Mouse (Mus musculus) forebrain, embryonic 12.5 days (tissue): ENCODE results near the gene Ptafr. TPM values are rescaled to one million over a fixed set of nuclear protein-coding genes. Genes with fewer than 3 reads are reported as not detected.

Source experiments
- ATAC-seq: fragments of 200-750 bp; cut with Nextera tagmentation; 2 replicates; pipeline ENCODE4 v1.8.0; 2017; ENCODE audit warnings: moderate TSS enrichment; ENCODE audit not compliant: low FRiP score
- H3K27ac ChIP-seq: fragments of 300-500 bp; sonication (generic); 2 replicates; pipeline ENCODE4 v1.5.1; 2016; ENCODE audit warnings: mild to moderate bottlenecking
- H3K27me3 ChIP-seq: fragments of 300-500 bp; sonication (generic); 2 replicates; pipeline ENCODE4 v1.6.1; 2016; ENCODE audit warnings: mild to moderate bottlenecking
- H3K36me3 ChIP-seq: fragments of 300-500 bp; sonication (generic); replicated peaks from 2 replicates; pipeline ENCODE4 v1.6.1; 2016; ENCODE audit warnings: mild to moderate bottlenecking
- H3K4me1 ChIP-seq: fragments of 300-500 bp; sonication (generic); 2 replicates; pipeline ENCODE4 v1.6.1; 2016
- H3K4me2 ChIP-seq: fragments of 300-500 bp; sonication (generic); 2 replicates; pipeline ENCODE4 v1.6.1; 2016; ENCODE audit warnings: mild to moderate bottlenecking, moderate library complexity
- H3K4me3 ChIP-seq: fragments of 300-500 bp; sonication (generic); replicated peaks from 2 replicates; pipeline ENCODE4 v1.5.1; 2016; ENCODE audit warnings: mild to moderate bottlenecking
- H3K9ac ChIP-seq: fragments of 300-500 bp; sonication (generic); 2 replicates; pipeline ENCODE4 v1.6.1; 2016; ENCODE audit warnings: mild to moderate bottlenecking
- H3K9me3 ChIP-seq: fragments of 300-500 bp; sonication (generic); 2 replicates; pipeline ENCODE4 v1.6.1; 2016
- WGBS: fragments of 180-500 bp; shearing (Covaris S2); methylation state at CpG from one replicate; pipeline ENCODE4 v1.1.7; 2016; 5-methylcytosine and 5-hydroxymethylcytosine counted together
- polyA plus RNA-seq: library from polyadenylated mRNA; unstranded; fragments of >200 nt; fragmentation: Nextera tagmentation; extraction: Ambion mirVana; gene quantifications from 2 replicates; pipeline ENCODE4 v1.2.1, GENCODE M21; 2016

The Ptafr gene
- polyA plus RNA-seq, 1 experiment from 2014 or later, result 0.45 TPM

DNA sequence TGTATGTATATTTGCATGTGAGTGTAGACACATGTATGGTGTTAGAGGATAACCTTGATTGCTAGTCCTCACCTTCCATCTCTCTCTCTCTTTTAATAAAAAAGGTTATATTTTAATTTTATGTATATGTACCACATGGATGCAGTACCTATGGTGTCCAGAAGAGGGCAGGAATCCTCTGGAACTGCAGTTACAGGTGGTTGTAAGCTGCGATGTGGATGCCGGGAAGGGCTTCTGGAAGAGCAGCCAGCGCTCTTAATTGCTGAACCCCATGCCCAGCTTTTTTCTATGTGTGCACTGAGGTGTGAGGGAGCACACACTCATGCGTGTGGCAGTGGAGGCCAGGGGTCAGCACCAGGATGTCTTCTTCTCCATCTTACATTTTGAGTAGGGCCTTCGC lies 5.2 kb downstream of the Ptafr start:
- no peak for ATAC-seq
- peaks cover 4% of the 10 kb centered on the region; the same call in 1 of the 2 replicates for H3K4me1 ChIP-seq

DNA sequence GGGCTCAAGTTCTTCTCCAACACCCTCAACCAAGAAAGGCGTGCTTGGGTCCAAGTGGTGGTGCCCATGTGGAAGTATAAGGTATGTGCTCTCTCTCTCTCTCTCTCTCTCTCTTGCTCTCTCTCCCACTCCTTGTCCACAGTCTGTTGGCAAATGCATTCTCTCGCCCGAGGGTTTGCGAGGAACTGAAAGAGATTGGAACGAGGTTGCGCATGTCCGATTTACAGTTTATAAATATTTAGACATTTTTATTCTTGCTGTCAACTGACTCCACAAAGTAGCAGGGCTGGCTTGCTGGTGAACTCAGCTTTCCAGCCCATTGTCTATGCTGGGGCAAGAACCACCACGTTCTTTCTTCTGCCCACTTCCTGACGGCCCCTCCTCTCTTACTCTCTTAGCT lies 7.3 kb downstream of the Ptafr start:
- 0 out of 2 replicates have a peak, but pooled peaks cover 5% of the 10 kb centered on the region for H3K9me3 ChIP-seq

More for the DNA sequence above, 5.2 kb downstream of the Ptafr start:
- H3K4me2 ChIP-seq, result no peak overlapping the region
- H3K4me3 ChIP-seq, result no peak overlapping the region
- H3K27ac ChIP-seq, result no peak overlapping the region
- WGBS, result 90% methylated on average over 5 of the region's 5 CpGs
- no peaks in the 10 kb centered on the region for H3K27me3 ChIP-seq
- 0 out of 2 replicates have a peak, but pooled peaks cover 5% of the 10 kb centered on the region for H3K9me3 ChIP-seq
- H3K9ac ChIP-seq, result no peak overlapping the region
- H3K36me3 ChIP-seq, result no peaks in the 10 kb centered on the region

DNA sequence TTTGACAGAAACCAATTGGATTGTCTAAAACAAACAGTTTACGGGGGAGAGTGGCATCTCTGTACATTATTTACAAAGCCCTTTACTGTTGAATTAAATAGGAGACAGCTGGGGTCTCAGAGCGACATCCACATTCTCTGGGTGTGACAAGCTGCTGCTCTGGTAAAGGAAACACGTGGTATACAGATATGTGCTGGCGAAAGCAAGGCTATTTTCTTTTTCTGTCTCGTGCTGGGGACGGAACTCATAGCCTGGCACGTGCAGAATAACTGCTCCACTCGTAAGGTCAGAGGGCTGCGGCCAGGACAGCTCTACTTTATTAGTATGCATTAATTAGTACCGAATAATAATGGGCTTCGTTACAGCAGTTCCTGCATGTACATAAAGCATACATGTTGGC lies 9.5 kb downstream of the Ptafr start:
- Histone ChIP-seq H3K36me3 (no peaks in the 10 kb centered on the region), H3K27ac (no peak overlapping the region), H3K4me3 (no peak overlapping the region), H3K9ac (no peak overlapping the region), H3K27me3 (no peaks in the 10 kb centered on the region), H3K9me3 (0 out of 2 replicates have a peak, but pooled peaks cover 5% of the 10 kb centered on the region), H3K4me1 (peaks cover 4% of the 10 kb centered on the region; the same call in 1 of the 2 replicates), H3K4me2 (no peak overlapping the region)
- WGBS, result 55% methylated on average over 11 of the region's 11 CpGs
- ATAC-seq, result no peak

More for the DNA sequence above, 7.3 kb downstream of the Ptafr start:
- Histone ChIP-seq H3K36me3 (no peaks in the 10 kb centered on the region), H3K9ac (no peak overlapping the region), H3K4me3 (no peak overlapping the region), H3K27me3 (no peaks in the 10 kb centered on the region), H3K4me1 (peaks cover 4% of the 10 kb centered on the region; the same call in 1 of the 2 replicates), H3K4me2 (no peak overlapping the region), H3K27ac (no peak overlapping the region)
- 80% methylated on average over 9 of the region's 9 CpGs for WGBS
- ATAC-seq, result no peak

DNA sequence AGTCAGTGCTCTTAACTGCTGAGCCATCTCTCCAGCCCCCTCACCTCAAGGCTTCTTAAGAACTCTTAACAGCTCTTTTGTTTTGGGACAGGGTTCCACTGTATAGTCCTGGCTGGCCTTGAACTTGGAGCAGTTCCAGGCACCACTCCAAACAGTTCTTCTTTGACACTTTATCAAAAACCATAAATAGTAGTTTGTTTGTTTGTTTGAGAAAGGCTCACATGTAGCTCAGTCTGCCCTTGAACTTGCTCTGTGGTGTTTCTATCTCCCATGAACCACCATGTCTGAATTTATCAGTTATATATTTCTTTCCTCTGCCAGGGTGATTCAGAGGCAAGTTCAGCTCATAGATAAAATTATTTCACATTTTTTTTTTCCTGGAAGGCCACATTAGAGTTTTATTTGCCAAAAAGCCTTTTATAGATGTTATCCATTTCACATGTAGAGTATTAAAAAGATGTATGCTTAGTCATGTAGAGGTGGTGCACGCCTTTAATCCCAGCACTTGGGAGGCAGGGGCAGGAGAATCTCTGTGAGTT lies 11.0 kb downstream of the Ptafr start:
- no peak overlapping the region for H3K9ac ChIP-seq
- no peak overlapping the region for H3K4me3 ChIP-seq
- no peaks in the 10 kb centered on the region for H3K27me3 ChIP-seq
- no peak overlapping the region for H3K4me2 ChIP-seq
- ATAC-seq, result no peak
- peaks cover 4% of the 10 kb centered on the region; the same call in 1 of the 2 replicates for H3K4me1 ChIP-seq
- WGBS, result 86% methylated on average over 1 of the region's 1 CpGs
- no peaks in the 10 kb centered on the region for H3K36me3 ChIP-seq
- no peak overlapping the region for H3K27ac ChIP-seq
- H3K9me3 ChIP-seq, result no peaks in the 10 kb centered on the region

DNA sequence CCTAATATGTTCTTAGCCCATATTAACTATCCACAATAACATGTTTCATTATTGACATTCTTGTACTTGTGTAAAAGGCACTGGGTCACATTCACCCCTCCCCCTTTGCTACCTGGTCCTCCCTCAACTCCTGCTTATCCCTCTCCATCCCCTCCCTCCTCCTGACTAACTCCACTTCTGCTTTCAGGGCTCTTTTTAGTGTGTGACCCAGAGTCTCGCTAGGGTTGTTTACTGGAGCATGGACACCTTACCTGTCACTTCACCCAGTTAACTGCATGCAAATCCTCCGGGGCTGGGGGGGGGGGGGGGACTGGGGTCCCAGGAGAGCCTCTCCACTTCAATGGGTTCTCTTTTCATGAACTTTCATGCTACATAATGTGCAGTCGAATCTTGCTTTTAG lies 19.9 kb downstream of the Ptafr start:
- H3K9me3 ChIP-seq, result no peaks in the 10 kb centered on the region
- no peaks in the 10 kb centered on the region for H3K27me3 ChIP-seq
- H3K4me3 ChIP-seq, result no peak overlapping the region
- H3K4me2 ChIP-seq, result no peak overlapping the region
- no peak overlapping the region for H3K27ac ChIP-seq
- WGBS, result 60% methylated on average over 3 of the region's 3 CpGs
- no peak overlapping the region for H3K9ac ChIP-seq
- no peaks in the 10 kb centered on the region for H3K4me1 ChIP-seq
- ATAC-seq, result no peak
- H3K36me3 ChIP-seq, result no peaks in the 10 kb centered on the region

DNA sequence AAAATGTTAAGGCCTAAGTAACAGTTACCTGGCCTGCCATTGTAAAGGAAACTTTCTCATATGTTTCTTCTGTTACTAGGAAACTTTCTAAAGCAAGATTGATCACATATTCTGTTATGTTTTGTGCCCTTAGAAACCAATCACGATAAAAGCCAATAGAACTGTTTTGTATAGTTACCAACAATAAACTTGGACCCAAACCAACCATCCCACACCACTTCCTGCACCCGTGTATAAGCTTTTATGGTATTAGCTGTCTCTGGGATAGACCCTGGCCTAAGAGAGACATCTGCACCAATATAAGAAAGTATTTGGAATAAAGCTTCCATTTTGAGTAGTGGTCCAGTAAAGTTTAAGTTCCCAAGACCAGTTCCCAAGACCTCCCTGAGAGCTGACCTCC lies 21.1 kb downstream of the Ptafr start:
- H3K27ac ChIP-seq, result no peak overlapping the region
- H3K4me2 ChIP-seq, result no peak overlapping the region
- no peaks in the 10 kb centered on the region for H3K27me3 ChIP-seq
- H3K4me3 ChIP-seq, result no peak overlapping the region
- no peaks in the 10 kb centered on the region for H3K4me1 ChIP-seq
- no peaks in the 10 kb centered on the region for H3K9me3 ChIP-seq
- no peaks in the 10 kb centered on the region for H3K36me3 ChIP-seq
- no peak overlapping the region for H3K9ac ChIP-seq
- 91% methylated on average over 2 of the region's 2 CpGs for WGBS
- no peak for ATAC-seq

DNA sequence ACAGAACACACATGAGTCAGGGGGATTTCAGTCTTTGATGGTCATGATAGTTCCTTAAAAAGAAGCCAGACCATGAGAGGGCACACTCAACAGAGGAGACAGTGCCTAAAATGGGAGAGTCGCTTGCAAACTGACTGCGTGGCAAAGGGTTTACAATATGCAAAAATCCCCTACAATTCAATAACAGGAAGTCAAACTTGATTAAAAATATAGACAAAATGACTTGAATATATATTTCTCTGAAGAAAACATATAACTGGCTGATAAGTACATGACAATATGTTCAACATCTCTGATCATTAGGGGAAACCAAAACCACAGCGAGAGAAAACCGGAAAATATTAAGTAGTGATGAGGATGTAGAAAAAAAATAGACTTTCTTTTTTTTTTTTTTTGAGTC lies 22.4 kb downstream of the Ptafr start:
- Histone ChIP-seq H3K27me3 (no peaks in the 10 kb centered on the region), H3K36me3 (no peaks in the 10 kb centered on the region), H3K27ac (no peak overlapping the region), H3K4me3 (no peak overlapping the region), H3K9ac (no peak overlapping the region), H3K9me3 (no peaks in the 10 kb centered on the region), H3K4me2 (no peak overlapping the region), H3K4me1 (no peaks in the 10 kb centered on the region)
- WGBS, result 97% methylated on average over 4 of the region's 4 CpGs
- ATAC-seq, result no peak

DNA sequence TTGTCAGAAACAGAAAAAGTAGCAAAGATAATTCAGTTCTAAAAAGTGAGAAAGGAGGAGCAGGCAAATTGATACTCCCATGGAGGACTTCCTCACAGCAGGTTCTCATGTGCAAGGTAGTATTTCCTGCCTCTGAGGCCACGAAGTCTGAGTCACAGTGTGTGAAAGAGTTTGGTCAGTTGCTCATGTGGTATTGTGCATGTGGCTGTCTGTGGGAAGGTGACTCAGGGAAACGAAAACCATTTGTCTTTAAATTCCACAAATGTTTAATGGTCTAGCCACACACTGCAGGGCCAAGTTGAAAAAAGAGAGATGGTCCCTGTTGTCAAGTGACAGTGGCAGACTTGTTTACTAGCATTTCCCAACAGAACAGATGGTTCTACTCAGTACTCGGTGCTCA lies 24.6 kb downstream of the Ptafr start:
- WGBS, result 83% methylated on average over 3 of the region's 3 CpGs
- no peaks in the 10 kb centered on the region for H3K27me3 ChIP-seq
- no peak for ATAC-seq

DNA sequence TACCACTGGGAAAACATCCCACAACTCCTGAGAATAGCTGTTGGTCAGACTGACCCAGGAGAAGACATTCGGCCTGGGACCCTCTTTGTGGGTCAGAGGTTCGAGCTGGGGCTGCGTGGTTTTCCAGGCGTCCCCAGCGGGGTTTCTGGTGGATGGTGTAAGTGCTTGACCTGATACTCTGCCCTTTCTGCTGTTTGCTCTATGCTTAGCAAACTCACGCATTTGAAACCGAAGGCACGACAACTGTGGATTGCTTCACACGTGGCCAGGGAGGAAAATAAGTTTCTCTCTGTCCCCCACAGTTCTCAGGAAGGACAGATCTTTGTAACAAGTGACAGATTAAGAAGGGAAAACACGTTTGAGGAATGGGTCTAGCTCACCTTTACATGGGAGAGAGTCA lies 26.8 kb downstream of the Ptafr start:
- no peak overlapping the region for H3K4me2 ChIP-seq
- H3K4me1 ChIP-seq, result no peaks in the 10 kb centered on the region
- H3K27ac ChIP-seq, result no peak overlapping the region
- ATAC-seq, result no peak
- no peaks in the 10 kb centered on the region for H3K27me3 ChIP-seq
- H3K36me3 ChIP-seq, result no peaks in the 10 kb centered on the region
- H3K9me3 ChIP-seq, result no peaks in the 10 kb centered on the region
- 86% methylated on average over 10 of the region's 10 CpGs for WGBS
- H3K4me3 ChIP-seq, result no peak overlapping the region
- H3K9ac ChIP-seq, result no peak overlapping the region

More for the DNA sequence above, 24.6 kb downstream of the Ptafr start:
- H3K4me1 ChIP-seq, result no peaks in the 10 kb centered on the region
- H3K36me3 ChIP-seq, result no peaks in the 10 kb centered on the region
- H3K4me2 ChIP-seq, result no peak overlapping the region
- H3K4me3 ChIP-seq, result no peak overlapping the region
- H3K9ac ChIP-seq, result no peak overlapping the region
- H3K9me3 ChIP-seq, result no peaks in the 10 kb centered on the region
- no peak overlapping the region for H3K27ac ChIP-seq

DNA sequence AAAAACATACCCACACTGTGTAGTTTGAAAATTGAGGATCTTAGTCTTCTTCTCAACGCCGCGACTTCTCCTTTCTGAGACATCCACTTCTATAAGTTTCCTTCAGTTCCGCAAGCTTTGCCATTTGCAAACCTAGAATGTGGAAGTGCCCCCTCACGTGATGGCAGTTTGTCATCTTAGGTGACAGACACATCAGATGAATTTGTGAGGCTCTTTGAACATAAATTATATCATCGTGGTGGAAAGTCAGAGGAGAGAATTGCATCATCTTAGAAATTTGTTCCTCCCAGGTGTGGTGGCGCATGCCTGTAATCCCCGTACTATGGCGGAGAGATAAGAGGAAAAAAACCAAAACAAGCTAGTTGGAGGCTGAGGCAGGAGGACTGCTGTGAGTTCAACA lies 29.1 kb downstream of the Ptafr start:
- no peak for ATAC-seq
- Histone ChIP-seq H3K9ac (no peak overlapping the region), H3K4me2 (no peak overlapping the region), H3K27ac (no peak overlapping the region), H3K4me1 (no peaks in the 10 kb centered on the region), H3K36me3 (no peaks in the 10 kb centered on the region), H3K9me3 (no peaks in the 10 kb centered on the region), H3K4me3 (no peak overlapping the region), H3K27me3 (no peaks in the 10 kb centered on the region)
- 94% methylated on average over 9 of the region's 9 CpGs for WGBS

DNA sequence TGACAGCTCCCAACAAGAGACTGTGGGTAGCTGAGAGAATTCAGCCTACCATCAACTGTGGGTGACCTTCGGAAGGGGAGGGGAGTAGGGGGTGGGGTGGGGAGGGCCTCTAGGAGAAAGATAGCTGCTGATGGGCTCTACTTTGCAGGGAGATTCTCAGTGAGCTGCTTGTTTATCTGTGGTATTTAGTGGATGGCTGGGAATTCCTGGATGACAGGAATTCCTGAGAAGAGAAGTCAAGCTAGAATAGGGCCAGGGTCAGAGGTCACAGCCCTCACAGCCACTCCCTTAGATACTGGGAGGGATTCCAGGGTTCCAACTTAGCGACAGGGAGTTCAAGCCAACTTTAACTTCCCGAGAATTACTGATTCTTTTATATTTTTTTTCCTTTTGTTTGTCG lies 30.3 kb downstream of the Ptafr start:
- Histone ChIP-seq H3K27me3 (no peaks in the 10 kb centered on the region), H3K36me3 (no peaks in the 10 kb centered on the region), H3K4me1 (no peaks in the 10 kb centered on the region), H3K4me2 (no peak overlapping the region), H3K9me3 (no peaks in the 10 kb centered on the region), H3K9ac (no peak overlapping the region), H3K4me3 (no peak overlapping the region), H3K27ac (no peak overlapping the region)
- 52% methylated on average over 4 of the region's 4 CpGs for WGBS
- ATAC-seq, result no peak

DNA sequence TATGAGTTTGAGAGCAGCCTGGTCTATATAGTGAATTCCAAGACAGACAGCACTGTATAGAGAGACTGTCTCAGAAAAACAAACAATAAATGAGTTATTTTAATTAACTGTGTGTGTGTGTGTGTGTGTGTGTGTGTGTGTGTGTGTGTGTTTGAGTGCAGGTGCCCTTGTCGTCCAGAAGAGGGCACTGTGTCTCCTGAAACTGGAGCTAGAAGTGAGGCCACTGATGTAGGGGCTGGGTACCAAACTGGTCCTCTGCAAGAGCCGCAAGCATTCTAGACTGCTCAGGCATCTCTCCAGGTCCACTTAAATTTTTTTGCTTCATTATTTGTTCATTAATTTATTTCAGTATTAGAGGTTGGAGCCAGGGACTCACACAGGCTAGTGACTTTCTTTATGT lies 35.0 kb downstream of the Ptafr start:
- 82% methylated on average over 2 of the region's 2 CpGs for WGBS
- Histone ChIP-seq H3K4me2 (no peak overlapping the region), H3K9ac (no peak overlapping the region), H3K4me1 (no peaks in the 10 kb centered on the region), H3K27ac (no peak overlapping the region), H3K27me3 (no peaks in the 10 kb centered on the region), H3K4me3 (no peak overlapping the region), H3K9me3 (no peaks in the 10 kb centered on the region), H3K36me3 (no peaks in the 10 kb centered on the region)
- no peak for ATAC-seq

DNA sequence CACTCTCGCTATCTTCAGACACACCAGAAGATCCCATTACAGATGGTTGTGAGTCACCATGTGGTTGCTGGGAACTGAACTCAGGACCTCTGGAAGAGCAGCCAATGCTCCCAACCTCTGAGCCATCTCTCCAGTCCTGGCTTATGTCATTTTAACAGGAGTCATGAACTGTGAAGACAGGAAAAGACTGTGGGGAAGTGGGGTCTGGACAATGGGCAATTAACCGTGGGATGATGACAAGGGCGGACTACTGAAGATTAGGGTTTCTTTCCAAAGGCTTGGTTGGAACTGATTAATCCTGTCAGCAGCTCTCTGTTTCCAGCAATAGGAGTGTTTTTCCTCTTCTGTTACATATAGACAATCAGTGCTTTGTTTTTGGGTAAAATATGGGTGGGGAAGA lies 35.9 kb downstream of the Ptafr start:
- WGBS, result 85% methylated on average over 3 of the region's 3 CpGs
- Histone ChIP-seq H3K27me3 (no peaks in the 10 kb centered on the region), H3K4me2 (no peak overlapping the region), H3K4me3 (no peak overlapping the region), H3K9ac (no peak overlapping the region), H3K27ac (no peak overlapping the region), H3K9me3 (no peaks in the 10 kb centered on the region), H3K4me1 (no peaks in the 10 kb centered on the region), H3K36me3 (no peaks in the 10 kb centered on the region)
- no peak for ATAC-seq
